Comparison of ENCODE assay signal across 13 mouse cellular contexts in the genomic region with DNA sequence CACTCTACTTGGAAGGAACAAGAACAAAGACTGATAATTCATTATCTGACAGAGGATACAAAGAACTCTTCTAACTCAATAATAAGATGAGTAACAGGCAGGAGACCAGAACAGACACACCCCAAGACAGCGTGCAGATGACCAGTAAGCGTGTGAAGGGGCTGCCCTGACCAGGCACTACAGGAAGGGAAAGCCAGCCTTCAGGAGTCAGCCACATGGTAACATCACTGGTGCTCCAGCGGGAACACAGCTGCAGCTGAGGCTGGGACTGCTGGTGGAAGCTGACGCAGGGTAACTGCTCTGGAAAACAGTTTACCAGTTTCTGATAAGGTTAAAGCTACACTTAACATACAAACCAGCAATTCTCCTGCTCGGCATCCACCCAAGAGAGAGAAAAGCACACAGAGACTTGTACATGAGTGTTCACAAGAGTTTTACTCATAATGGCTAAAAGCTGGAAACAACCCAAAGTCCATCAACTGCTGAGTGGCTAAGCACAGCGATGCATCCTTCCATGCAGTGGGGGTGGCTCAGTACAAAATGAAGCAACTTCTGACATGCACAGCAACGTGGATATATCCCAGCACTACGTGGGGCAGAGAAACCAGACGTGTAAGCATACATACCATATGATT.
DNase-seq lines count a peak whose midpoint lies in the region; ATAC-seq and TF ChIP-seq lines count a peak whose summit lies in the region.
"Had no signal": no experiment of that assay in that cellular context is flagged by ENCODE, and none has a peak within 500 bp of the region (broad histone marks: within the 10 kb centered on the region; RNA-seq: fewer than 3 reads in every experiment).

No protein-coding gene starts in this region.

- 0 out of 2 replicates have a peak overlapping the region, but pooled peaks have one; percentile 13 for H3K27ac ChIP-seq in hindbrain, embryonic 12.5 days
- H3K27ac ChIP-seq in hindbrain, embryonic 10.5 days: no peak overlapping the region
- no peak overlapping the region for H3K27ac ChIP-seq in lung, postnatal 0 days (ENCODE audit: low read length)
- H3K27ac ChIP-seq: embryonic facial prominence, embryonic 12.5 days; heart, adult 2 months had no signal

- no peak overlapping the region for H3K4me3 ChIP-seq in hindbrain, embryonic 12.5 days
- H3K4me3 ChIP-seq in hindbrain, embryonic 10.5 days: no peak overlapping the region
- H3K4me3 ChIP-seq in lung, postnatal 0 days (ENCODE audit: low read depth, low read length): no peak overlapping the region
- H3K4me3 ChIP-seq: embryonic facial prominence, embryonic 12.5 days; heart, adult 2 months had no signal

- no peak for TF ChIP-seq EP300 in lung, postnatal 0 days (IDR thresholded peaks at IDR 0.05)

- H3K9ac ChIP-seq in hindbrain, embryonic 12.5 days: no peak overlapping the region
- H3K9ac ChIP-seq in lung, postnatal 0 days (replicated peaks; ENCODE audit: low read depth): no peak overlapping the region
- H3K9ac ChIP-seq: embryonic facial prominence, embryonic 12.5 days had no signal

- no peak for TF ChIP-seq POLR2A in brain, embryonic 14.5 days (IDR thresholded peaks at IDR 0.05; ENCODE audit: borderline replicate concordance, extremely low read depth, insufficient read depth, insufficient read length, poor library complexity, severe bottlenecking)

- no peak for TF ChIP-seq CTCF in brain, embryonic 14.5 days (IDR thresholded peaks at IDR 0.05; ENCODE audit: borderline replicate concordance, extremely low read depth, insufficient read depth, insufficient read length)
- no peak for TF ChIP-seq CTCF in lung, postnatal 0 days (IDR thresholded peaks at IDR 0.05)

- no peak for ATAC-seq in hindbrain, embryonic 12.5 days (ENCODE audit: low FRiP score)
- ATAC-seq in lung, postnatal 0 days: peak; percentile 64
- no peak for ATAC-seq in activated CD4-positive, CD25-positive, alpha-beta regulatory T cell, adult 4 months
- ATAC-seq: CD4-positive, CD25-positive, alpha-beta regulatory T cell, adult 4 months; forebrain, embryonic 14.5 days had no signal

- no peak for DNase-seq in hindbrain, embryonic 10.5 days (ENCODE audit: low spot score)
- peak; percentile 66 for DNase-seq in NIH3T3 (ENCODE audit: low read depth)
- peak; percentile 29 for DNase-seq in brain, embryonic 14.5 days (ENCODE audit: low read depth)
- DNase-seq in lung, postnatal 0 days (ENCODE audit: low spot score): peak; percentile 74
- no peak for DNase-seq in testis, postnatal 14 days (ENCODE audit: low spot score)
- DNase-seq: cerebellum, adult 2 months; heart, adult 2 months; liver had no signal

- H3K4me1 ChIP-seq in hindbrain, embryonic 12.5 days: peaks cover 37% of the 10 kb centered on the region
- peaks cover 67% of the 10 kb centered on the region for H3K4me1 ChIP-seq in hindbrain, embryonic 10.5 days (replicated peaks)
- peaks cover 7% of the 10 kb centered on the region for H3K4me1 ChIP-seq in lung, postnatal 0 days (ENCODE audit: insufficient read depth, low read depth, low read length)

- H3K4me2 ChIP-seq in hindbrain, embryonic 12.5 days (replicated peaks): no peak overlapping the region
- H3K4me2 ChIP-seq in lung, postnatal 0 days (replicated peaks; ENCODE audit: low read depth, low read length): no peak overlapping the region
- H3K4me2 ChIP-seq: embryonic facial prominence, embryonic 12.5 days had no signal

- no peaks in the 10 kb centered on the region for H3K9me3 ChIP-seq in hindbrain, embryonic 12.5 days (replicated peaks)
- H3K9me3 ChIP-seq in hindbrain, embryonic 10.5 days: no peaks in the 10 kb centered on the region
- no peaks in the 10 kb centered on the region for H3K9me3 ChIP-seq in lung, postnatal 0 days (ENCODE audit: low read length)
- H3K9me3 ChIP-seq: embryonic facial prominence, embryonic 12.5 days had no signal

- 51% methylated on average over 9 of the region's 9 CpGs for WGBS in hindbrain, embryonic 12.5 days
- WGBS in hindbrain, embryonic 10.5 days: 77% methylated on average over 9 of the region's 9 CpGs
- WGBS in lung, postnatal 0 days: 33% methylated on average over 9 of the region's 9 CpGs

- H3K36me3 ChIP-seq in hindbrain, embryonic 12.5 days: no peaks in the 10 kb centered on the region
- H3K36me3 ChIP-seq in hindbrain, embryonic 10.5 days: peaks cover 9% of the 10 kb centered on the region; the same call in 1 of the 2 replicates
- H3K36me3 ChIP-seq in lung, postnatal 0 days (ENCODE audit: insufficient read depth, low read length): no peaks in the 10 kb centered on the region
- H3K36me3 ChIP-seq: embryonic facial prominence, embryonic 12.5 days had no signal

- no peaks in the 10 kb centered on the region; the same call in 1 of the 2 replicates for H3K27me3 ChIP-seq in hindbrain, embryonic 12.5 days
- H3K27me3 ChIP-seq in hindbrain, embryonic 10.5 days (ENCODE audit: insufficient read depth, poor library complexity, severe bottlenecking): no peaks in the 10 kb centered on the region
- H3K27me3 ChIP-seq in lung, postnatal 0 days (replicated peaks; ENCODE audit: insufficient read depth, low read length): no peaks in the 10 kb centered on the region
- H3K27me3 ChIP-seq: embryonic facial prominence, embryonic 12.5 days had no signal

Comparison
In these comparisons a context has a peak if more than half of its experiments do, and no peak if none do; other contexts are left out.
1. DNase-seq: peak in NIH3T3 (single experiment), brain, embryonic 14.5 days (single experiment) and lung, postnatal 0 days (single experiment); none in hindbrain, embryonic 10.5 days (single experiment) and testis, postnatal 14 days (single experiment).